Mouse (Mus musculus) heart, postnatal 0 days (tissue): ENCODE results near the gene 4930407I10Rik. TPM values are rescaled to one million over a fixed set of nuclear protein-coding genes. Genes with fewer than 3 reads are reported as not detected.

Experiments
- ATAC-seq: fragments of 200-750 bp; cut with Nextera tagmentation; 2 replicates; pipeline ENCODE4 v1.8.0; 2017; ENCODE audit warnings: low read depth, moderate number of reproducible peaks, moderate library complexity; ENCODE audit not compliant: insufficient read depth
- DNase-seq: peaks from one replicate; pipeline ENCODE4 v3.0.0-alpha.2; 2016; ENCODE audit warnings: low spot score
- H3K27ac ChIP-seq: fragments of 300-500 bp; sonication (generic); 2 replicates; pipeline ENCODE4 v1.5.1; 2014; ENCODE audit warnings: low read depth, mild to moderate bottlenecking
- H3K27me3 ChIP-seq: fragments of 300-500 bp; sonication (generic); 2 replicates; pipeline ENCODE4 v1.6.1; 2014; ENCODE audit warnings: low read length, mixed read lengths; ENCODE audit not compliant: control insufficient read depth, insufficient read depth
- H3K36me3 ChIP-seq: fragments of 300-500 bp; sonication (generic); replicated peaks from 2 replicates; pipeline ENCODE4 v1.6.1; 2014; ENCODE audit warnings: low read length, mixed read lengths; ENCODE audit not compliant: control insufficient read depth, insufficient read depth
- H3K4me1 ChIP-seq: fragments of 300-500 bp; sonication (generic); 2 replicates; pipeline ENCODE4 v1.6.1; 2014; ENCODE audit warnings: antibody characterized with exemption; ENCODE audit not compliant: control insufficient read depth, insufficient read depth
- H3K4me2 ChIP-seq: fragments of 300-500 bp; sonication (generic); 2 replicates; pipeline ENCODE4 v1.6.1; 2014; ENCODE audit warnings: low read depth, mild to moderate bottlenecking, low read length, moderate library complexity
- H3K4me3 ChIP-seq: fragments of 300-500 bp; sonication (generic); 2 replicates; pipeline ENCODE4 v1.5.1; 2014; ENCODE audit warnings: low read depth, low read length
- H3K9ac ChIP-seq: fragments of 300-500 bp; sonication (generic); replicated peaks from 2 replicates; pipeline ENCODE4 v1.6.1; 2014; ENCODE audit warnings: low read depth, low read length, mixed read lengths
- H3K9me3 ChIP-seq: fragments of 300-500 bp; sonication (generic); replicated peaks from 2 replicates; pipeline ENCODE4 v1.6.1; 2016; ENCODE audit warnings: low read length; ENCODE audit not compliant: control insufficient read depth
- CTCF ChIP-seq: IDR thresholded peaks from 2 replicates; pipeline ENCODE4 v1.5.1; 2016; ENCODE audit warnings: antibody characterized with exemption, control low read depth, low read depth
- EP300 ChIP-seq: IDR thresholded peaks from 2 replicates; pipeline ENCODE4 v1.6.1; 2016; ENCODE audit warnings: antibody characterized with exemption, low read depth
- WGBS: fragments of 180-500 bp; shearing (Covaris S2); extraction: QIAGEN DNeasy Blood & Tissue Kit; methylation state at CpG from one replicate; pipeline ENCODE4 v1.1.7; 2014; 5-methylcytosine and 5-hydroxymethylcytosine counted together
- polyA plus RNA-seq: library from polyadenylated mRNA; unstranded; fragments of >200 nt; fragmentation: Nextera tagmentation; extraction: Ambion mirVana; gene quantifications from 2 replicates; pipeline ENCODE4 v1.2.1, GENCODE M21; 2015
- total RNA-seq: library from RNA; depleted of rRNA; stranded (reverse); fragments of >200 nt; gene quantifications from 2 replicates; pipeline ENCODE4 v1.2.3, GENCODE M21; 2014; ENCODE audit warnings: low replicate concordance

Gene 4930407I10Rik
- total and polyA plus RNA-seq, 2 experiments from 2014 or later, result not detected

DNA sequence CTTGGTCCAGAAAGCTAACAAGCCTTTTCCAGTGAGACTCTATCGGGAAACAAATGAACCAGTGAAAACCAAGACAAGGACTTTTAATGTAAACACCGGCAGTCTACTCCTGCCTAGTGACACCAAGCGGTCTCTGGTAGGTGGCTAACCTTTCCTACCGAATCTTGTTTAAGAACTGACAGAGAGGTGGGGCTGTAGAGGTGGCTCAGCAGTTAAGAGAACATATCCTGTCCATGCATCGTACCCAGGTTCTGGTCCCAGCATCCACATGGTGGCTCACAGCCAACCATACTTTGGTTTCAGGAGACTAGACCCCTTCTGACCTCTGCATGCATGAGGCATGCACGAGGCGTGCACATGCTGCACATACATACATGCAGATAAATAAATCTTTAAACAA, 31.7 kb upstream of the 4930407I10Rik start:
- no peak overlapping the region for H3K4me2 ChIP-seq
- H3K9ac ChIP-seq, result no peak overlapping the region
- no peaks in the 10 kb centered on the region for H3K27me3 ChIP-seq
- H3K4me1 ChIP-seq, result no peaks in the 10 kb centered on the region
- 90% methylated on average over 7 of the region's 7 CpGs for WGBS
- no peak overlapping the region for H3K4me3 ChIP-seq
- ATAC-seq (no peak), DNase-seq (no peak)
- peak overlapping the region; percentile 70; the same call in 1 of the 2 replicates for H3K27ac ChIP-seq
- TF ChIP-seq EP300 (no peak), CTCF (no peak)
- no peaks in the 10 kb centered on the region for H3K9me3 ChIP-seq
- H3K36me3 ChIP-seq, result peaks cover 91% of the 10 kb centered on the region

GRCm38 (mm10) chr15:82027726-82028125, 31.2 kb upstream of the 4930407I10Rik start:
- ATAC-seq (no peak), DNase-seq (no peak)
- H3K9me3 ChIP-seq, result no peaks in the 10 kb centered on the region
- no peak overlapping the region for H3K4me2 ChIP-seq
- no peaks in the 10 kb centered on the region for H3K27me3 ChIP-seq
- H3K27ac ChIP-seq, result peak overlapping the region; percentile 70; the same call in 1 of the 2 replicates
- H3K9ac ChIP-seq, result no peak overlapping the region
- WGBS, result 81% methylated on average over 7 of the region's 7 CpGs
- no peak overlapping the region for H3K4me3 ChIP-seq
- H3K4me1 ChIP-seq, result no peaks in the 10 kb centered on the region
- no peak for TF ChIP-seq EP300
- TF ChIP-seq CTCF, result no peak
- peaks cover 88% of the 10 kb centered on the region for H3K36me3 ChIP-seq

DNA sequence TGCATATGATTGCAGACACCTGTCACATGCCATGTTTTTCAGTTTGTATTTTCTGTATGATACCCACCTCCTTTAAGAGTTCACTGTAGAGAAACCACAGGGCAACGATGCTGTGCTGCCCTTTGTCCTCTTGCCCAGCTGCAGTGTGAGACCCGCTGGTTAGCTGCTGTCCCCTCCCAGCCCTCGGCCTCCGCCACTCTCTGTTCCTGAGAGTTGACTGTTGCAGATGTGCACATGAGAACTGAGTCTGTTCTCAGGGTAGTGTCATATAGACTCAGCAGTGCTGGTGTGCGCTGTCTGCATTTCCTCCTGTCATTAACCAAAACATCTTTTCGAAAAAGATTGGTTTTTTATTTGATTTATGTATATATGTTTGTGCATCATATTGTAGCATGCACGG, 26.6 kb upstream of the 4930407I10Rik start:
- TF ChIP-seq CTCF, result no peak
- no peak for TF ChIP-seq EP300
- no peaks in the 10 kb centered on the region for H3K9me3 ChIP-seq
- H3K36me3 ChIP-seq, result peaks cover 73% of the 10 kb centered on the region
- 91% methylated on average over 7 of the region's 7 CpGs for WGBS
- H3K4me2 ChIP-seq, result no peak overlapping the region
- no peaks in the 10 kb centered on the region for H3K27me3 ChIP-seq
- no peak overlapping the region for H3K27ac ChIP-seq
- H3K9ac ChIP-seq, result no peak overlapping the region
- no peak overlapping the region for H3K4me3 ChIP-seq
- no peak for ATAC-seq
- no peaks in the 10 kb centered on the region for H3K4me1 ChIP-seq
- DNase-seq, result no peak

DNA sequence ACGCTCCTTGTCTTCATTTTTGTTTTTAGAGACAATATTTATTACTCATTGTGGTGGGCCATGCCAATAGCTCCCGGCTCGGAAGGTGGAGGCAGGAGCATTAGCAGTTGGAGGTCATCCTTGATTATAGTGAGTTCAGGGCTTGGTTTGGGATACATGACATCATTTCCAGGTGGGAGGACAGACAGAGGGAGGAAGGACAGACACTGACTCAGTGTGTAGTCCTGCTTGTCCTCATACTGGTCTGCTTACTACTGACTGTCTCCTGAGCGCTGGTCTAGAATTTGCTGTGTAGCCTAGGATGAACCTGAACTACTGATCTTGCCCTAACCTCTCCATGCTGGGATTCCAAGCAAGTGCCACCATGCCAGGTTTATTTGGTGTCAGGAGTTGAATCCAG, 25.2 kb upstream of the 4930407I10Rik start, which contains the start of gene Desi1:
Gene Desi1, minus strand, starts transcription at position 101 of the 400 bp plus-strand sequence.
- DNase-seq (no peak), ATAC-seq (no peak)
- Histone ChIP-seq H3K27ac (no peak within 1 kb of the TSS), H3K9ac (no peak within 1 kb of the TSS), H3K9me3 (no peaks in the 10 kb centered on the region), H3K27me3 (no peaks in the 10 kb centered on the region), H3K4me1 (no peaks in the 10 kb centered on the region), H3K4me3 (no peak within 1 kb of the TSS), H3K36me3 (peaks cover 73% of the 10 kb centered on the region), H3K4me2 (no peak within 1 kb of the TSS)
- WGBS, result 91% methylated on average over 4 of the region's 4 CpGs
- no peak for TF ChIP-seq EP300
- TF ChIP-seq CTCF, result no peak

GRCm38 (mm10) chr15:82035904-82036689, 22.9 kb upstream of the 4930407I10Rik start:
- WGBS, result 73% methylated on average over 12 of the region's 12 CpGs
- Histone ChIP-seq H3K27me3 (no peaks in the 10 kb centered on the region), H3K27ac (no peak overlapping the region), H3K9me3 (no peaks in the 10 kb centered on the region), H3K36me3 (peaks cover 71% of the 10 kb centered on the region), H3K4me3 (no peak overlapping the region), H3K4me2 (no peak overlapping the region), H3K9ac (no peak overlapping the region), H3K4me1 (no peaks in the 10 kb centered on the region)
- DNase-seq, result peak; percentile 43
- ATAC-seq, result no peak
- TF ChIP-seq EP300, result no peak
- peak; percentile 44 for TF ChIP-seq CTCF
